Mouse (Mus musculus): ENCODE data around the gene Pmfbp1.

DNA sequence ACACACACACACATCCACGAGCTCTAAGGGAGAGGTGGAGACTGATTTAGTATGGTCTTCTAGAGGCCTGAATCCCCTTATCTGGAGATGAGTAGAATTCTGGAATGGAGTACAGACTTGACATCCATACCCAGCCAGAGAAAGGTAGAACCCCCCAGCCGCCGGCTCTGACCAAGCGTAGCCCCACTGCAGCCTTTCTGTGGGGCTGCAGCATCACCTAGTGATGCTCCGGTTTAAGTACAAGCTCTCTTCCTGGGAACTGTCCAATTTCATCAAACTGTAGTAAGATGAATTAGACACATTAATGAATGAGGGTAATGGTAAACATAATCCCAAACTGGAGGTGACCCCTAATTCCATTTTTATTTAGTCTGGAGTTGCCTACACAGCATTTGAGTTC lies 26.3 kb upstream of the Pmfbp1 start:
- TF ChIP-seq TAL1 (IDR thresholded peaks at IDR 0.05; ENCODE audit: low read length) (no peak), GATA1 (IDR thresholded peaks at IDR 0.05; ENCODE audit: low read length) (no peak)
